In the genomic region with DNA sequence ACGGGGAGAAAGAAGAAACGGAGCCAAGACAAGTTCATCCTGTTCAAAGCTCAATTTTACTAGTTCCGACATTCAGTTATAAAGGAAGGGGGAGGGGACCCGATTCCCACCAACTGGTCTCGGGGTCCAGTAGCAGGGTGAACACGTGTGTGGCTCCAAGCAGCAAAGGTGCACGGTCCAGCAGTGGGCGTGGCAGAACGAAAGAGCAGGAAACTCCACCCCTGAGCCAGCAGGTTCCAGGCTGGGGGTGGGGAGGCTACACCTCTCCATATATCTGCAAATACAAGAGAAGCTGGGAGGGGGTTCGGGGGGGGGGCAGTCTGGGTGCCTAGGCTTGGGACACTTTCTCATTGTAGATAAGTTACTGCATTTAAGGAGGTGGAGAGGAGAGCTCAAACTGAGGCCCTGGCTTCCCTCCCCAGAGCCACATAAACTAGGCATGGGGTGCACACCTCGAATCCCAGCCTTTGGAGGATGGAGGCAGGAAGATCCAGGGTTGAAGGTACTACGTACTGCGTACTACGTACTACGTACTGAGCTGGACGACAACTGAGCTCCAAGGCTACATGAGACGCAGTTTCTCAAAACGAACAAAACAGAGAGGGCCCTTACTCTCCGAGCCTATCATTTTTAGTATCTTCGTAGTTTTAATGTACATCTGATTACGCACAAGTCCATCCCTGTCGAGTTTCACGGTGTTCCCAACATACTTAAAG, we compare ENCODE assay signal across 9 mouse cellular contexts. TPM values are rescaled to one million over a fixed set of nuclear protein-coding genes. Genes with fewer than 3 reads are reported as not detected.
DNase-seq lines count a peak whose midpoint lies in the region; ATAC-seq and TF ChIP-seq lines count a peak whose summit lies in the region.
"Had no signal": no experiment of that assay in that cellular context is flagged by ENCODE, and none has a peak within 500 bp of the region (broad histone marks: within the 10 kb centered on the region; RNA-seq: fewer than 3 reads in every experiment).

No protein-coding gene starts in this region.

- WGBS in heart, embryonic 11.5 days (ENCODE audit: insufficient replicate concordance), result 3% methylated on average over 23 of the region's 23 CpGs
- 3% methylated on average over 23 of the region's 23 CpGs for WGBS in embryonic facial prominence, embryonic 12.5 days
- WGBS in kidney, adult 2 months, result 2% methylated on average over 23 of the region's 23 CpGs
- under 1% methylated on average over 23 of the region's 23 CpGs for WGBS in midbrain, embryonic 11.5 days

- H3K4me1 ChIP-seq in heart, embryonic 11.5 days (ENCODE audit: control insufficient read depth, insufficient read depth, low read length), result no peaks in the 10 kb centered on the region; the same call in 1 of the 2 replicates
- H3K4me1 ChIP-seq in embryonic facial prominence, embryonic 12.5 days, result peaks cover 10% of the 10 kb centered on the region; the same call in 1 of the 2 replicates
- 0 out of 2 replicates have a peak, but pooled peaks cover 3% of the 10 kb centered on the region for H3K4me1 ChIP-seq in kidney, adult 2 months (ENCODE audit: control insufficient read depth, insufficient read depth, low read length)
- H3K4me1 ChIP-seq in midbrain, embryonic 11.5 days (ENCODE audit: control insufficient read depth, insufficient read depth, low read length), result no peaks in the 10 kb centered on the region; the same call in none of the 2 replicates

- H3K9me3 ChIP-seq in heart, embryonic 11.5 days (replicated peaks; ENCODE audit: control insufficient read depth, low read length), result no peaks in the 10 kb centered on the region
- no peaks in the 10 kb centered on the region for H3K9me3 ChIP-seq in embryonic facial prominence, embryonic 12.5 days
- H3K9me3 ChIP-seq in midbrain, embryonic 11.5 days (ENCODE audit: control insufficient read depth, low read length), result no peaks in the 10 kb centered on the region

- peak overlapping the region; percentile 21 for H3K4me3 ChIP-seq in heart, embryonic 11.5 days (ENCODE audit: low read depth, low read length)
- H3K4me3 ChIP-seq in embryonic facial prominence, embryonic 12.5 days, result peak overlapping the region; percentile 22
- peak overlapping the region; percentile 34 for H3K4me3 ChIP-seq in kidney, adult 2 months (ENCODE audit: insufficient read depth, low read depth, low read length)
- H3K4me3 ChIP-seq in midbrain, embryonic 11.5 days (ENCODE audit: low read depth, low read length), result peak overlapping the region; percentile 14; the same call in 1 of the 2 replicates

- no peak for TF ChIP-seq CTCF in kidney, adult 2 months (conservative IDR thresholded peaks at IDR 0.05; ENCODE audit: insufficient read depth, insufficient read length, low read depth, low read length)

- no peak for ATAC-seq in heart, embryonic 11.5 days (replicated peaks; ENCODE audit: insufficient number of reproducible peaks, low FRiP score, low TSS enrichment)
- no peak for ATAC-seq in embryonic facial prominence, embryonic 12.5 days (ENCODE audit: insufficient number of reproducible peaks, insufficient read depth, low FRiP score, low TSS enrichment)
- ATAC-seq in midbrain, embryonic 11.5 days (ENCODE audit: low FRiP score), result no peak

- no peak overlapping the region for H3K9ac ChIP-seq in heart, embryonic 11.5 days (ENCODE audit: low read depth, low read length)
- no peak overlapping the region for H3K9ac ChIP-seq in embryonic facial prominence, embryonic 12.5 days
- 0 out of 2 replicates have a peak overlapping the region, but pooled peaks have one; percentile 20 for H3K9ac ChIP-seq in midbrain, embryonic 11.5 days (ENCODE audit: low read length)

- DNase-seq in heart, postnatal 10 days, result no peak
- DNase-seq in kidney, adult 2 months, result peak; percentile 30
- DNase-seq in midbrain, embryonic 11.5 days (ENCODE audit: low spot score, missing footprints), result peak; percentile 88
- no peak for DNase-seq in layer of hippocampus, postnatal 36 days
- no peak for DNase-seq in spleen, postnatal 4 days (ENCODE audit: low spot score in 2 of 2)
- DNase-seq in layer of hippocampus, adult 9-10 months (ENCODE audit: low spot score), result no peak
- DNase-seq: gastrocnemius, postnatal 14 days had no signal

- intact Hi-C loops in heart, postnatal 10 days (cut with DNase I), result no loop called here

- TF ChIP-seq POLR2A in kidney, adult 2 months (IDR thresholded peaks at IDR 0.05; ENCODE audit: low read depth, low read length), result no peak

- no peak overlapping the region for H3K27ac ChIP-seq in heart, embryonic 11.5 days (ENCODE audit: low read depth, low read length)
- no peak overlapping the region for H3K27ac ChIP-seq in embryonic facial prominence, embryonic 12.5 days
- no peak overlapping the region for H3K27ac ChIP-seq in kidney, adult 2 months (ENCODE audit: insufficient read depth, low read depth, low read length)
- H3K27ac ChIP-seq in midbrain, embryonic 11.5 days (ENCODE audit: low read depth, low read length), result no peak overlapping the region

- no peaks in the 10 kb centered on the region for H3K36me3 ChIP-seq in heart, embryonic 11.5 days (ENCODE audit: control insufficient read depth, insufficient read depth, low read length)
- no peaks in the 10 kb centered on the region for H3K36me3 ChIP-seq in embryonic facial prominence, embryonic 12.5 days
- no peaks in the 10 kb centered on the region for H3K36me3 ChIP-seq in kidney, adult 2 months (ENCODE audit: control insufficient read depth, insufficient read depth, low read length)
- no peaks in the 10 kb centered on the region for H3K36me3 ChIP-seq in midbrain, embryonic 11.5 days (ENCODE audit: control insufficient read depth, insufficient read depth, low read length)

- H3K4me2 ChIP-seq in heart, embryonic 11.5 days, result peak overlapping the region; percentile 70
- peak overlapping the region; percentile 49 for H3K4me2 ChIP-seq in embryonic facial prominence, embryonic 12.5 days (replicated peaks)
- H3K4me2 ChIP-seq in midbrain, embryonic 11.5 days, result peak overlapping the region; percentile 47

- peaks cover 32% of the 10 kb centered on the region for H3K27me3 ChIP-seq in heart, embryonic 11.5 days (ENCODE audit: control insufficient read depth, insufficient read depth, low read length)
- H3K27me3 ChIP-seq in embryonic facial prominence, embryonic 12.5 days, result peaks cover 25% of the 10 kb centered on the region
- no peaks in the 10 kb centered on the region for H3K27me3 ChIP-seq in kidney, adult 2 months (replicated peaks; ENCODE audit: control insufficient read depth, insufficient read depth, low read length)
- peaks cover 13% of the 10 kb centered on the region for H3K27me3 ChIP-seq in midbrain, embryonic 11.5 days (ENCODE audit: control insufficient read depth, insufficient read depth, low read length)

RNA-seq across cellular contexts. Expression of a gene that starts 12.8 kb away (rescaled TPM):
- 0.29 and 0.66 TPM in 2 replicates for polyA plus RNA-seq in heart, embryonic 11.5 days (2014; fragmentation: Nextera tagmentation; extraction: Ambion mirVana)
- total RNA-seq in heart, postnatal 10 days (2021), result under 1 TPM; 0.40 to 0.57 TPM
- 3.8 and 4.4 TPM in 2 replicates for polyA plus RNA-seq in embryonic facial prominence, embryonic 12.5 days (2016; fragmentation: Nextera tagmentation; extraction: Ambion mirVana)
- 0.94 and 1.4 TPM in 2 replicates for polyA plus RNA-seq in kidney, adult 2 months (2012; rRNA removed)
- polyA plus RNA-seq in midbrain, embryonic 11.5 days (2014; fragmentation: Nextera tagmentation; extraction: Ambion mirVana), result 5.1 and 6.5 TPM in 2 replicates
- total RNA-seq in layer of hippocampus, postnatal 36 days (2021), result 10 to 100 TPM; 44.9 to 51.7 TPM

RNA-seq across cellular contexts. Expression of a gene that starts 53.0 kb away (rescaled TPM):
- polyA plus RNA-seq in heart, embryonic 11.5 days (2014; fragmentation: Nextera tagmentation; extraction: Ambion mirVana), result 577 and 621 TPM in 2 replicates
- total RNA-seq in heart, postnatal 10 days (2021), result 100 to 1,000 TPM; 196 to 197 TPM
- 915 and 968 TPM in 2 replicates for polyA plus RNA-seq in embryonic facial prominence, embryonic 12.5 days (2016; fragmentation: Nextera tagmentation; extraction: Ambion mirVana)
- 214 and 336 TPM in 2 replicates for polyA plus RNA-seq in kidney, adult 2 months (2012; rRNA removed)
- polyA plus RNA-seq in midbrain, embryonic 11.5 days (2014; fragmentation: Nextera tagmentation; extraction: Ambion mirVana), result 974 and 988 TPM in 2 replicates
- 100 to 1,000 TPM; 170 to 180 TPM for total RNA-seq in layer of hippocampus, postnatal 36 days (2021)

RNA-seq across cellular contexts. Expression of a gene that starts 53.7 kb away (rescaled TPM):
- 29.3 and 35.8 TPM in 2 replicates for polyA plus RNA-seq in heart, embryonic 11.5 days (2014; fragmentation: Nextera tagmentation; extraction: Ambion mirVana)
- total RNA-seq in heart, postnatal 10 days (2021), result 10 to 100 TPM; 41.7 to 43.6 TPM
- 47.8 and 51.2 TPM in 2 replicates for polyA plus RNA-seq in embryonic facial prominence, embryonic 12.5 days (2016; fragmentation: Nextera tagmentation; extraction: Ambion mirVana)
- 44.9 and 48.5 TPM in 2 replicates for polyA plus RNA-seq in kidney, adult 2 months (2012; rRNA removed)
- 28.6 and 30.3 TPM in 2 replicates for polyA plus RNA-seq in midbrain, embryonic 11.5 days (2014; fragmentation: Nextera tagmentation; extraction: Ambion mirVana)
- 10 to 100 TPM; 38.7 to 51.4 TPM for total RNA-seq in layer of hippocampus, postnatal 36 days (2021)

Comparison
In these comparisons a context has a peak if more than half of its experiments do, and no peak if none do; other contexts are left out.
1. DNase-seq: peak in kidney, adult 2 months (single experiment) and midbrain, embryonic 11.5 days (single experiment); none in heart, postnatal 10 days (0 of 2), layer of hippocampus, postnatal 36 days (0 of 2), spleen, postnatal 4 days (0 of 2) and layer of hippocampus, adult 9-10 months (single experiment).
2. Peak in every context shown above with its lines, with median percentiles within 50 percentile points of each other: H3K4me2 ChIP-seq and H3K4me3 ChIP-seq.